Mouse (Mus musculus): Measurements from ENCODE around the gene Scpep1. TPM values are rescaled to one million over a fixed set of nuclear protein-coding genes. Genes with fewer than 3 reads are reported as not detected.

The Scpep1 gene
- total RNA-seq, 2 experiments from 2014 or later, result 34.2 to 34.6 TPM

DNA sequence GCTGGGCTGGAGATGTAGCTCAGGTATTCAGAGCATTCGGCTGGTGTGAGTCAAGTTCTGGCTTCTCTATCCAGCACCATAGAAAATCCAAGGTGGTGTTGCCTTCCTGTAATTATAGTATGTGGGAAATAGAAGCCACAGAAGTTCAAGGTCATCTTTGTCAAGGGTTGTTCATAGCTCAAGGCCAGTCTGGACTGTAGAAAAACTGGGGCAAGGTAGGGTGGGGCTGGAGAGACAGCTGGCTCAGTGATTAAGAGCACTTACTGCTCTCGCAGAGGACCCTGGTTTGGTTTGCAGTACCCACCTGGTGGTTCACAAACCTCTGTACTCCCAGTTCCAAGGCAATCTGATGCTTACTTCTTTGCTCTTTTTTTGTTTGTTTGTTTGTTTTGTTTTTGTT is 66.3 kb downstream of the Scpep1 start:
- intact Hi-C loops (cut with DNase I), result no loop called here
- no peak for DNase-seq

DNA sequence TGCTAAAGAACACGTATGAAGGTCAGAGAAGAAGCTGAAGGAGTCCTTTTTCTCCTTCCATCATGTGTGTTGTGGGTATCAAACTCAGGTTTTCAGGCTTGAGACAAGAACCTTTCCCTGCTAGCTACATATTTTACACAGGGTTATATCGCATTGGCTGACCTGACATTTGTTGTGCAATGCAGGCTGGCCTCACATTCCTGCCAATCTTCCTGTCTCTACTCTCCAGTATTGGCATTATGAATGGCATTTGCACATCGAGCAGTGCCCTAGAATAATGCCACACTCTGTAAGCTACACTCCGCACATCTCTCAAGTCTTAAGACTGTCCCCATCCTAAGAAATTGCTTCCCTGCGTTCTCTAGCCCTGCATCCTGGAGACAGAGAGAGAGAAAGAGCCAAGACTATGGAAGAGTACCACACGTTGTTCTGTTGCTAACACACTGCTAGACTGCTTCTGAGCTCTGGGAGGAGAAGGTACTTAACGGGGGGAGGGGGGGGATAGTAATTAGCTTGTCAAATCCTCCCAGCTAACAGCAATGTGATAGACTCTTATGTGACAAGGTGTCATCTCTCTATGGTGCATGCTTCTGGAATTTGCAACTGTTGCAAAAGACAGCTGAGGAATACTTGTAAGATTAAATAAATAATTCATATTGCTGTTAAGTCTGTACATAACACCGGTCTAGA is 70.7 kb downstream of the Scpep1 start:
- intact Hi-C loops (cut with DNase I), result no loop called here
- DNase-seq, result no peak

DNA sequence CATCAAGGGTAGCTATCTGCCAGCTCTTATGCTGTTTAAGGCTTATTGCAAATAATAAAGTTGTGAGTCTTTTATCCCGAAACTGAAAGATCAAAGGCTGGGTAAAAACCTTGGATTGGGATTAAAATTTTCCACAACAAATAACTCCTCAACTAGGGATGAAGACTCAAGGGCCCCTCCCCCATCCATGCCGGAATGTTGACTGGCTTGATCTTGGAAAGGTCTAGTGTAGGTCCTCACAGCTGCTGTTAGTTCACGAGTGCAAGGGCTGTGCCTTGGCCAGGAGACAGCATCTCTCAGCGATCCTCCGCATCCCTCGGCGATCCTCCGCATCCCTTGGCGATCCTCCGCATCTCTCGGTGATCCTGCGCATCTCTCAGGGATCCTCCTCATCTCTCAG is 77.3 kb downstream of the Scpep1 start:
- intact Hi-C loops (cut with DNase I), result no loop called here
- DNase-seq, result no peak

Other genes starting within 250 kb of the Scpep1 start
- 100 to 1,000 TPM; 218 to 219 TPM for gene Msi2, start 237.0 kb downstream of the Scpep1 start, total RNA-seq (2021)
- gene Akap1, start 90.9 kb downstream of the Scpep1 start, total RNA-seq (2021), result 100 to 1,000 TPM; 110 to 122 TPM
- gene Elobl, start 11.5 kb upstream of the Scpep1 start, total RNA-seq (2021), result not detected
- 1 to 10 TPM; 6.0 to 7.5 TPM for gene Coil, start 14.8 kb upstream of the Scpep1 start, total RNA-seq (2021)
- 10 to 100 TPM; 32.9 to 33.3 TPM for gene Trim25, start 43.9 kb upstream of the Scpep1 start, total RNA-seq (2021)
- 10 to 100 TPM; 13.1 to 13.5 TPM for gene Dgke, start 111.4 kb upstream of the Scpep1 start, total RNA-seq (2021)
- gene Gm525, start 118.4 kb upstream of the Scpep1 start, total RNA-seq (2021), result not detected

Data from heart, postnatal 10 days (tissue).